Mouse (Mus musculus): ENCODE results near the gene Gm20890. TPM values are rescaled to one million over a fixed set of nuclear protein-coding genes. Genes with fewer than 3 reads are reported as not detected.
"Not testable (repeated sequence)": the region's sequence is repeated elsewhere in the genome, so short reads cannot be mapped to it uniquely, and the experiment has no call there.

Gene Gm20890
- not detected in 2 replicates for total RNA-seq (2017)

DNA sequence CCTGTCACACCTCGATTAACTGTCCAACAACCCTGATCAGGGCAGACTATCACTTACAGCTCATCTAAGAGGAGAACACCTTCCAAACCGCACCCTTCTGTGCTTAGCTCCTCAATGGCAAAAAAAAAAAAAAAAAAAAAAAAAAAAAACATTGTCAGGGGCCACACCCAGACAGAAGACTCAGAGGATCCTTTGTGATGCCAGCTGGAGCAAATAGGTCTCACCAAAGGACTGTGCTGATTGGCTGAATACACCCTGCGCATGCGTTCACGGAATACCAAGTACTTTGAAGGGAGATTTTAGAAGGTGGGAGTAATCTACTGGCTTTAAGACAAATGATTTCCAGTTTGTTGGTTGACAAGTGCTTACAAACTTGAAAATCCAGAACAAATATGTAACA is at the start of gene Gm20890:
Gene Gm20890, minus strand, starts transcription at position 101 of the 400 bp plus-strand sequence.
- ATAC-seq (replicated peaks in 1 of 2; ENCODE audit: insufficient read depth in 1 of 2, low FRiP score in 2 of 2, low TSS enrichment in 1 of 2, low read depth in 1 of 2, poor library complexity in 2 of 2, severe bottlenecking in 2 of 2) = not testable (repeated sequence)

Measured in hematopoietic stem cell, adult 5-6 weeks (primary cell).